Mouse (Mus musculus) yolk sac, embryonic 10.5 days (tissue): ENCODE measurements at regions not wholly inside any gene's neighbourhood (a gene's known extent, or its start where the extent isn't known, plus 50 kb on each side); places are given as distances from the start of the nearest gene placed in this dataset.
A peak's percentile ranks its signal among the peaks of the same experiment; 100 is the strongest.

Experiments
- DNase-seq: peaks from one replicate; pipeline ENCODE4 v3.0.0-alpha.2; 2017; ENCODE audit warnings: low spot score

GRCm38 (mm10) chr12:70523379-70523778 is 70.5 kb downstream of the Tmx1 start:
- DNase-seq = no peak

- no peak for DNase-seq
Observed at GRCm38 (mm10) chr12:70524703-70525102, 71.8 kb downstream of the Tmx1 start.

DNA sequence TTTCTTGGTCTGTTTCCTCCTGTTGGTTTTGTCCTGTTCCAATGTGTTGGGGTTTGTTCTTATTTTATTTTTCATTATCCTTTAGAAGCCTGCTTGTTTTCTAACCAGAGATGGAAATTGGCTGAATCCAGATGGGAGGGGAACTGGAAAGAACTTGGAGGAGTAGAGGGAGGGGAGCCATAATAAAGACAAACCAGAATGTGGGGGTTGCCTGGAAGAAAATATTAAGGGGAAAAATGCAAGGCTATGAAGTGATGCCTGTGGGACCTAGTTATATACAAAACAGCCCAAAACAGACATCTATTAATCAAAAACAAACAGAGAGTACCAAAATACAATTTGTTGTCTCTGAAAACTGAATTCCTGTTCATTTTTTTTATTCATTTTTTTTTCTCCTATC is 78.8 kb downstream of the Tmx1 start:
- DNase-seq = no peak

- no peak for DNase-seq
Observed at GRCm38 (mm10) chr12:70532225-70532624, 79.3 kb downstream of the Tmx1 start.

- DNase-seq = no peak
Observed at GRCm38 (mm10) chr12:70532843-70533242, 79.9 kb downstream of the Tmx1 start.

- DNase-seq = no peak
Observed at GRCm38 (mm10) chr12:70533375-70533935, 80.6 kb downstream of the Tmx1 start.

DNA sequence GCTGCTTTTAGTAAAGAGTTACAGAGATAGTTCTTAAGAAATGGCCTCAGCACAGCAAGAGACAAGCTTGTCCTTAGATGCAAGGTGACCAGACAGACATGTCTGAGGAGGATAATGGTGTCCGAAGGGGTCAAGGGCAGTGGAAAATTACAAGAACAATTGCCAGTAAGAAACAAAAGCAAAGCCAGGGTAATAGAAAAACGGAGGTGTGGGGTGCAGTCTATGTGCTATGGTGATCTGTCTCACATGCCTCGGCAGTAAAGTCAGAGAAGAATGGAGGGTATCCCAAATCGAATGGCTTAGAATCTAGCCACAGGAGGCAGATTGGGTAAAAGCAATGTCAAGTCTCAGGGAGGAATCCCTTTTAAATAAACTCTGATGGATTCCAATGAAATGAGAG is 86.2 kb downstream of the Tmx1 start:
- no peak for DNase-seq

- no peak for DNase-seq
Observed at GRCm38 (mm10) chr12:70539856-70540255, 87.0 kb downstream of the Tmx1 start.

DNA sequence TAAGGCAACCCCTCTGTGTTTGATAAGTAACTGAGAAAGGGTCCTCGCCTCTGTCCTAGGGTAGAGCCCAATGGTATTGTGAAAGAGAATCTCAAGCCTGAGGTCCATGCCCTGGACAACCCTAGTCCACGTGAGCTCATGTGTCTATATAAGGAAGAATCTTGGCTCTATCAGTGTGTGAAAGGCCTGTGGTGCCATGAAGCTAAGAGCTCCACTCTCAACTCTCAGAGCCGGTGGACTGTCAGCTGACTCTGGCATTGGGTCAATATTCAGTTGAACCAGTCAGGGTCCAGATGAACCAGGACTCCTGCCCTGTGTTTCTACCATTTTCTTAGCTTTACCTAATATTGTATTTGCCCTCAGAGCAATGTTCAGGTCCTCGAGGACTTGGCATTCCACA is 88.5 kb downstream of the Tmx1 start:
- no peak for DNase-seq

DNA sequence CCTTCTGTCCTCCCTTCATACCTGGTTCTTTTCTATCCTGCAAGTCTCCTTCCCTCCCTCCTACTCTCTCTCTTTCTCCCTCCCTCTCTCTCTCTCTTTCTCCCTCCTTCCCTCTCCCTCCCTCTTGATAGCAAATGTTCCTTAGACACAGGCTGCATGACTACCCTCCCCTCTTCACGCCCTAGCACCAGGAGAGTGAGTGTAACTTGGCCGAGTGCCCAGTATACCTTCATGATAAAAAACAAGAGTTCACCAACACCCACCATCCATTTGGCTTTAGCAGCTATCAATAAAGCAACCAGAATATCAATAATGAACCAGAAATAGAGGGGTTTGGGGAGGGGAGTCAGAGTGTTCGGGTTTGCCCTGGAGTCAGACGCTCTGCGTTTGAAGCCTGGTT is 90.4 kb downstream of the Tmx1 start:
- DNase-seq = no peak

DNA sequence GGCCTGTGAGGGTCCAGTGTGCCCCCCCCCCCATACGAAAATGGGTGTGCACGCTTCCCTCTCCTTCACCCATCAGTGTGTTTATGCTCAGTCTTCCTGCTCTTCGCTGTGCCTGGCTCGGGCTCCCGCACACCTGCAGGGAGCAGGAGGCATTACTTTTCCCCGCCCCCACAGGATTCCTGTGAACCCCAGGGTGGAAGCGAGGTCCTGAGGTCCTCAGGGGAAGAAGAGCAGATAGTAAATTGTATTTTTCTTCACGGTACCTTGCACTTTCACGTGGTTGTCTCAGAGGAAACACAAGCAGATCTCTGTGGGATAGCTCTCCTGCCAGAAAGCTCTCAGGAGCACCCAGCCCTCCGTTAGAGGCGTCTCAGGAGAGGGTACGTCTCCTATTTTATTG is 91.4 kb downstream of the Tmx1 start:
- DNase-seq = no peak

GRCm38 (mm10) chr12:70544850-70545510 is 92.1 kb downstream of the Tmx1 start:
- no peak for DNase-seq

- DNase-seq = no peak
Observed at GRCm38 (mm10) chr12:70547199-70547598, 94.3 kb downstream of the Tmx1 start.

- no peak for DNase-seq
Observed at GRCm38 (mm10) chr12:70549296-70549695, 96.4 kb downstream of the Tmx1 start.

DNA sequence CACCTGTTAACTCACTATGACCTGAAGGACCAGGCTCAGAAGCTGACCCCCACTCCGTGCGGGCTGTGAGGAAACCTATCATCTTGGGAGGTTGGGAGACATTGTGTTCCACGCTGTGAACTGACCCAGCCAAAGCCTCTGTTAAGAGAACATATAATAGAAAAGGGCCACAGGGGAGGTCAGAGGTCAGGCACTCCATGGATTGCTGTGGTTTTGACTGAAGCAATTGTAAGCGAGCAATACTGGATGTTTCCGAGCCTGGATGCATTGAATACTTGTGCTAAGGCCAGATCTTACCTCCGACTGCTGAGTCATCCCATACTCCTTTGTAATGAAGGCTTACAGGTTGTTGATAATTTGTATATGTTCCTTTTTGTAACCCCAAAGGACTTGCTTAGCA is 101.0 kb downstream of the Tmx1 start:
- no peak for DNase-seq

DNA sequence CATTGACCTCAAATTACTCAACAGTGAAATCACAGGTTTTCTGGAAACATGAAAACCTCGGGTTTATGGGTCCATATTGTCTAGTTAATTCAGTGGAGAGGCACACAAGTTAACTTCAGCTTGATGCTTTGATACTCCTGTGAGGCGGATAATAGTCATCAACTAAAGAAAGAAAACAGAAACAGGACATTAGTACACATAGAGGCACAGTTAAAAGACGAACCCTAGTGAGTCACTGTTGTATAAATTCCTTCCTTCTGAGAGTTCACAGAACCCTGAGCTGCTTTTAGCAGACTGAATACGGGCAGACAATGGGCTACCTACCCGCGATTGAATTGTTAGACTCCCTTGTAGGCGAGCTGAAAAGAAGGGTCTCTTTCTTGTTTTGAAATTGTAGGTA is 101.7 kb downstream of the Tmx1 start:
- DNase-seq = no peak

DNA sequence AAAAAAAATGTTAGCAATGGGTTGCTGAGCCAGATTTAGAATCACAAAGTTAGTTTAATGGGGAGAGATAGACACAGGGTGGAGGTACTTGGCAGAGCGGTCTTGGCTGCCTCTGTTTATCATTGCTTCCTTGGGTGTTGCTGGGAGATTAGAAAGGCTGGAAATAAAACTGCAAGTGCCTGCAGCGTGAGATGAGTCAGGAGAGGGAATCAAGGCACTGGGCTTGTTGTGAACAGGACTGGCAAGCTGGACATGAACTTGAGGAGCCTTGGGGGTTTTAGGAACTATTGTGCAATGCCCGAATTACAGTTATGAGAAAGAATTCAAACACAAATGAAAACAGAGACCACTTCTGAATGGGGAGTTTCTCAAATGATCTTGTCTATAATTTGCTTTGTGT is 102.8 kb downstream of the Tmx1 start:
- no peak for DNase-seq

DNA sequence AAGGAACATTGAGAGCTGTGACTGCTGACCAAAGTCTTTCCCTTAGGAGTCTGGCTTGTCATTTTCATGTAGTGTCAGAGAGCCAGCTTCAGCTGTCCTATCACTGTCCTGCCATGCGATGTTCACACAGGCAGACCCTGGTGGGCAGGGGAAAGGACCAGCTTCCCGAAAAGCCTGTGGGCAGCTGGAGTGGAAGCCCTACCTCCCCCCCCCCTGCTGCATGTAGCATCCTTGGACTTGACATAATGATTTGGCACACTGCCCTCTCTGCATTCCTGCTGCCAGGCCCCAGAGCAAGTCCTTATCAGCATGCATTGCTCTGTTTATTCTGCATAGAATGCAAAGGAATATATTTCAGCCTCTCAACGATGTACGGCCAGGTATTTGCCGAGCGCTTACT is 103.9 kb downstream of the Tmx1 start:
- DNase-seq = peak; percentile 52

- DNase-seq = no peak
Observed at GRCm38 (mm10) chr12:70563446-70563845, 110.6 kb downstream of the Tmx1 start.

DNA sequence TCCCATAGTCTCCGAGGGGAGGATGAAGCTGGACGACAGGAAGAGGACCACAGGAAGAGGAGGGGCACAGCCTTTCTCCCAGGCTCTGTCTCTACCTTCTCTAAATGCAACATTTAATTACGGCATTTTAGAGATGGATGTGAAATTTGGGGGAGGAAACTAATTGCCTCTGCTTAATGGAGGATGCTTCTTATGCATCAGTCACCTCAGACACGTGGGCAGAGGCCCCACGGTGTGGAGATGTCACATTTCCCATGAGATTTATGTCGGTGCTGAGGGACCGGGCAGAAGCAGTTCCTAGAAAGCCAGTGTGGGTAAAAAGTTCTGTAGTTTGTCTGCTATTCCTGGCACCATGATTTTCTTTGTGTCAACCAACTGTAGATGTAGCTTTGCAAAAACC is 122.8 kb downstream of the Tmx1 start:
- no peak for DNase-seq

GRCm38 (mm10) chr12:70577769-70578168 is 124.9 kb downstream of the Tmx1 start:
- DNase-seq = no peak

DNA sequence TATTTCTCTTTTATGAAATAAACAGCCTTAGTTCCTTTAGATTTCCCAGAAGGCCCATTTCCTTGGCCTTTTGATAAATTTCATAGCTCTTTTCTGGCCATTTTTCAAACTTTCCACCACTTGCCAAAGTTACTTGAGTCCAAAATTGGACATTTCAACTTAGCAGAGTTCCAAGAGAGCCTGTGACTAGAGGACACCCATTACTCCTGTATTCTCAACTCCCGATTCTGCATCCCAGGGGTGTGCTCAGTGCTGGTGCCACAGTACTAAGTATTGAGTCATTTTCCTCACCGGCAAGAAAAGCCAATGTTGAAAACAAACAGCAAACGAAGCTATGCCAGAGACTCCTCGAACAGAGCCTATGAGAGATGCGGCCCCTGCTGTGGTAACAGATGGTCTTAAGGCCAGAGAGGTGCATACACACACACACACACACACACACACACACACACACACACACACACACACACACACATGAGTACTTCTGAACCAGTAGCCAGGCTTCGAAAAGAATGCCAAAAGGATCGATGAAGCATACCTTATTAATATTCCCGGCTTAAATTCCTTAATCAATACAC is 126.5 kb downstream of the Tmx1 start:
- DNase-seq = no peak

DNA sequence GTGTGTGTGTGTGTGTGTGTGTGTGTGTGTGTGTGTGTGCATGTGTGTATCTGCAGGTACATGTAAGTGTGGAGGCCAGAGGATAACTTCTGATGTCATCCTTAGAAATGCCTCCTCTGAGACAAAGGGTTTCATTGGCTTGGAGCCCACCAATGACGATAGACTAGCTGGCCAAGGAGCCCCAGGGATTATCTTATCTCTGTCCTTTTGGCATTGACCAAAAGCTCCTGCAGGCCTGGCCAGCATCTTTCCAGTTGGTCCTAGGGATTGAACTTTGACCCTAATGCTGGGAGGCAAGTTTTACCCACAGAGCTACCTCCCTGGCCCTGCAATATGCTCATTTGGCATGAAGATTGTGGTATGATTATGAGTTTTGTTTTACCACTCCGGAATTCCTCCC is 133.3 kb downstream of the Tmx1 start:
- no peak for DNase-seq

DNA sequence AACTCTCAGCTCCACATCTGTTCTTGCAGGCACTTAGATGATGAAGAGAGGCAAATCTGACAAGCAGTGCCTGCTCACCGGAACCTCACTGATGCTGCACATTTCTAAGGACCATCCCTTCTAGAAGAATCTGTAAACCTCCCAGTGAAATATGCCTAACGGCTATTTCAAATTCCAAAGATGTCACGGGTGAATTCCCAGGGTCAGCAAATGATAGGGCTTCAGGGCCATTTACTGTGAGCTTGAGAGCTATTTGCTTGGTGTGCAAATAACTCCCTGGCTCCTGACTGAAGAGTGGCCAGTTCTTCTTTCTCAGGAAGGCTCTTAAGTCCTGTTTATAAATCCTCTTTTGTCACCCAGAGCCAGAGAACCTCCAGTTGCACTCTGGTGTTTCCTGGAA is 135.3 kb downstream of the Tmx1 start:
- DNase-seq = peak; percentile 51
